Mouse (Mus musculus) neural tube, embryonic 13.5 days (tissue): ENCODE data around the gene Iqgap2. TPM values are rescaled to one million over a fixed set of nuclear protein-coding genes. Genes with fewer than 3 reads are reported as not detected.

Source experiments
- ATAC-seq: fragments of 200-750 bp; cut with Nextera tagmentation; 2 replicates; pipeline ENCODE4 v1.8.0; 2017; ENCODE audit warnings: low read depth, mild to moderate bottlenecking, moderate TSS enrichment, moderate library complexity
- H3K27ac ChIP-seq: fragments of 300-500 bp; sonication (generic); replicated peaks from 2 replicates; pipeline ENCODE4 v1.5.1; 2015; ENCODE audit warnings: moderate library complexity, mild to moderate bottlenecking, inconsistent platforms
- H3K27me3 ChIP-seq: fragments of 300-500 bp; sonication (generic); 2 replicates; pipeline ENCODE4 v1.6.1; 2015; ENCODE audit warnings: mild to moderate bottlenecking, inconsistent platforms
- H3K36me3 ChIP-seq: fragments of 300-500 bp; sonication (generic); 2 replicates; pipeline ENCODE4 v1.6.1; 2015; ENCODE audit warnings: mild to moderate bottlenecking, inconsistent platforms
- H3K4me1 ChIP-seq: fragments of 300-500 bp; sonication (generic); replicated peaks from 2 replicates; pipeline ENCODE4 v1.6.1; 2015; ENCODE audit warnings: inconsistent platforms
- H3K4me2 ChIP-seq: fragments of 300-500 bp; sonication (generic); 2 replicates; pipeline ENCODE4 v1.6.1; 2015; ENCODE audit warnings: inconsistent platforms, mild to moderate bottlenecking, moderate library complexity
- H3K4me3 ChIP-seq: fragments of 300-500 bp; sonication (generic); 2 replicates; pipeline ENCODE4 v1.5.1; 2015; ENCODE audit warnings: mild to moderate bottlenecking, inconsistent platforms
- H3K9ac ChIP-seq: fragments of 300-500 bp; sonication (generic); 2 replicates; pipeline ENCODE4 v1.6.1; 2015; ENCODE audit warnings: moderate library complexity, mild to moderate bottlenecking, inconsistent platforms
- H3K9me3 ChIP-seq: fragments of 300-500 bp; sonication (generic); 2 replicates; pipeline ENCODE4 v1.6.1; 2016; ENCODE audit warnings: inconsistent platforms
- WGBS: fragments of 180-500 bp; shearing (Covaris S2); methylation state at CpG from one replicate; pipeline ENCODE4 v1.1.7; 2015; 5-methylcytosine and 5-hydroxymethylcytosine counted together
- polyA plus RNA-seq: library from polyadenylated mRNA; unstranded; fragments of >200 nt; fragmentation: Nextera tagmentation; extraction: Ambion mirVana; gene quantifications from 2 replicates; pipeline ENCODE4 v1.2.1, GENCODE M21; 2015

The Iqgap2 gene
- polyA plus RNA-seq, 1 experiment from 2014 or later, result 2.7 TPM

- WGBS, result 81% methylated on average over 7 of the region's 7 CpGs
- Histone ChIP-seq H3K27ac (no peak overlapping the region), H3K4me2 (no peak overlapping the region), H3K27me3 (no peaks in the 10 kb centered on the region), H3K9me3 (no peaks in the 10 kb centered on the region), H3K4me1 (no peaks in the 10 kb centered on the region), H3K4me3 (no peak overlapping the region), H3K36me3 (peaks cover 11% of the 10 kb centered on the region), H3K9ac (no peak overlapping the region)
- ATAC-seq, result no peak
Observed at GRCm38 (mm10) chr13:95596689-95597088, 295.0 kb downstream of the Iqgap2 start.

GRCm38 (mm10) chr13:95595921-95596320, 295.8 kb downstream of the Iqgap2 start:
- no peaks in the 10 kb centered on the region for H3K9me3 ChIP-seq
- peaks cover 4% of the 10 kb centered on the region; the same call in 1 of the 2 replicates for H3K36me3 ChIP-seq
- WGBS, result 69% methylated on average over 5 of the region's 5 CpGs
- no peak overlapping the region for H3K4me2 ChIP-seq
- no peak overlapping the region for H3K9ac ChIP-seq
- H3K27ac ChIP-seq, result no peak overlapping the region
- no peaks in the 10 kb centered on the region for H3K27me3 ChIP-seq
- no peak overlapping the region for H3K4me3 ChIP-seq
- H3K4me1 ChIP-seq, result no peaks in the 10 kb centered on the region
- ATAC-seq, result no peak

GRCm38 (mm10) chr13:95595411-95595810, 296.3 kb downstream of the Iqgap2 start:
- no peaks in the 10 kb centered on the region for H3K9me3 ChIP-seq
- H3K4me1 ChIP-seq, result no peaks in the 10 kb centered on the region
- no peak overlapping the region for H3K9ac ChIP-seq
- no peak overlapping the region for H3K27ac ChIP-seq
- WGBS, result 86% methylated on average over 7 of the region's 7 CpGs
- no peak for ATAC-seq
- H3K4me2 ChIP-seq, result no peak overlapping the region
- no peaks in the 10 kb centered on the region for H3K36me3 ChIP-seq
- no peak overlapping the region for H3K4me3 ChIP-seq
- H3K27me3 ChIP-seq, result no peaks in the 10 kb centered on the region

GRCm38 (mm10) chr13:95592860-95593259, 298.9 kb downstream of the Iqgap2 start:
- no peaks in the 10 kb centered on the region for H3K36me3 ChIP-seq
- no peaks in the 10 kb centered on the region for H3K9me3 ChIP-seq
- no peak overlapping the region for H3K4me3 ChIP-seq
- H3K27me3 ChIP-seq, result no peaks in the 10 kb centered on the region; the same call in 1 of the 2 replicates
- H3K9ac ChIP-seq, result no peak overlapping the region
- no peaks in the 10 kb centered on the region for H3K4me1 ChIP-seq
- no peak overlapping the region for H3K4me2 ChIP-seq
- no peak for ATAC-seq
- WGBS, result 90% methylated on average over 10 of the region's 10 CpGs
- H3K27ac ChIP-seq, result no peak overlapping the region

GRCm38 (mm10) chr13:95591606-95592005, 300.1 kb downstream of the Iqgap2 start:
- 87% methylated on average over 3 of the region's 3 CpGs for WGBS
- no peaks in the 10 kb centered on the region for H3K9me3 ChIP-seq
- no peak overlapping the region for H3K4me3 ChIP-seq
- H3K4me2 ChIP-seq, result no peak overlapping the region
- H3K27me3 ChIP-seq, result no peaks in the 10 kb centered on the region; the same call in 1 of the 2 replicates
- no peak overlapping the region for H3K9ac ChIP-seq
- H3K27ac ChIP-seq, result no peak overlapping the region
- no peak for ATAC-seq
- H3K36me3 ChIP-seq, result no peaks in the 10 kb centered on the region
- H3K4me1 ChIP-seq, result no peaks in the 10 kb centered on the region

GRCm38 (mm10) chr13:95587628-95588027, 304.1 kb downstream of the Iqgap2 start:
- H3K4me3 ChIP-seq, result no peak overlapping the region
- 86% methylated on average over 4 of the region's 4 CpGs for WGBS
- H3K4me1 ChIP-seq, result peaks cover 5% of the 10 kb centered on the region; the same call in 1 of the 2 replicates
- H3K36me3 ChIP-seq, result no peaks in the 10 kb centered on the region
- H3K9me3 ChIP-seq, result no peaks in the 10 kb centered on the region
- H3K9ac ChIP-seq, result no peak overlapping the region
- H3K27me3 ChIP-seq, result no peaks in the 10 kb centered on the region; the same call in 1 of the 2 replicates
- no peak overlapping the region for H3K27ac ChIP-seq
- no peak for ATAC-seq
- H3K4me2 ChIP-seq, result no peak overlapping the region

GRCm38 (mm10) chr13:95584898-95585297, 306.8 kb downstream of the Iqgap2 start:
- Histone ChIP-seq H3K36me3 (no peaks in the 10 kb centered on the region), H3K4me1 (peaks cover 5% of the 10 kb centered on the region; the same call in 1 of the 2 replicates), H3K9me3 (no peaks in the 10 kb centered on the region), H3K27me3 (no peaks in the 10 kb centered on the region; the same call in 1 of the 2 replicates), H3K9ac (no peak overlapping the region), H3K4me2 (no peak overlapping the region), H3K4me3 (no peak overlapping the region), H3K27ac (no peak overlapping the region)
- no peak for ATAC-seq
- 88% methylated on average over 5 of the region's 5 CpGs for WGBS

- peaks cover 5% of the 10 kb centered on the region; the same call in 1 of the 2 replicates for H3K4me1 ChIP-seq
- H3K27me3 ChIP-seq, result no peaks in the 10 kb centered on the region
- no peak overlapping the region for H3K27ac ChIP-seq
- WGBS, result 66% methylated on average over 19 of the region's 19 CpGs
- H3K9me3 ChIP-seq, result no peaks in the 10 kb centered on the region
- no peak for ATAC-seq
- no peak overlapping the region for H3K9ac ChIP-seq
- no peak overlapping the region for H3K4me2 ChIP-seq
- H3K36me3 ChIP-seq, result no peaks in the 10 kb centered on the region
- H3K4me3 ChIP-seq, result no peak overlapping the region
Observed at GRCm38 (mm10) chr13:95583237-95584189, 308.2 kb downstream of the Iqgap2 start.

- no peak for ATAC-seq
- Histone ChIP-seq H3K4me1 (peaks cover 5% of the 10 kb centered on the region; the same call in 1 of the 2 replicates), H3K27ac (no peak overlapping the region), H3K4me2 (no peak overlapping the region), H3K9ac (no peak overlapping the region), H3K36me3 (no peaks in the 10 kb centered on the region), H3K27me3 (no peaks in the 10 kb centered on the region), H3K9me3 (no peaks in the 10 kb centered on the region), H3K4me3 (no peak overlapping the region)
- WGBS, result 42% methylated on average over 1 of the region's 1 CpGs
Observed at GRCm38 (mm10) chr13:95581850-95582249, 309.9 kb downstream of the Iqgap2 start.

- H3K9ac ChIP-seq, result no peak overlapping the region
- no peak for ATAC-seq
- no peaks in the 10 kb centered on the region for H3K27me3 ChIP-seq
- H3K4me3 ChIP-seq, result no peak overlapping the region
- H3K36me3 ChIP-seq, result no peaks in the 10 kb centered on the region
- no peak overlapping the region for H3K27ac ChIP-seq
- no peaks in the 10 kb centered on the region for H3K9me3 ChIP-seq
- 88% methylated on average over 5 of the region's 5 CpGs for WGBS
- no peaks in the 10 kb centered on the region for H3K4me1 ChIP-seq
- no peak overlapping the region for H3K4me2 ChIP-seq
Observed at GRCm38 (mm10) chr13:95578016-95578697, 313.6 kb downstream of the Iqgap2 start.
